Mouse (Mus musculus): ENCODE measurements around the gene Hmcn1. TPM values are rescaled to one million over a fixed set of nuclear protein-coding genes. Genes with fewer than 3 reads are reported as not detected.

The Hmcn1 gene
- polyA plus RNA-seq, 1 experiment, result not detected

- TF ChIP-seq POLR2A (IDR thresholded peaks at IDR 0.05; ENCODE audit: borderline replicate concordance, low read depth, low read length), result no peak
- no peak for TF ChIP-seq CTCF (IDR thresholded peaks at IDR 0.05; ENCODE audit: low read depth, low read length)
- H3K4me3 ChIP-seq (ENCODE audit: insufficient read depth, low read length), result no peak overlapping the region
These were observed 457.3 kb downstream of the Hmcn1 start for GRCm38 (mm10) chr1:150535770-150536534.

GRCm38 (mm10) chr1:150534587-150534986 lies 458.6 kb downstream of the Hmcn1 start:
- H3K27ac ChIP-seq (ENCODE audit: insufficient read depth, low read depth, low read length), result no peak overlapping the region
- TF ChIP-seq CTCF (IDR thresholded peaks at IDR 0.05; ENCODE audit: low read depth, low read length) (no peak), POLR2A (IDR thresholded peaks at IDR 0.05; ENCODE audit: borderline replicate concordance, low read depth, low read length) (no peak)
- no peak overlapping the region for H3K4me3 ChIP-seq (ENCODE audit: insufficient read depth, low read length)
- no peaks in the 10 kb centered on the region for H3K4me1 ChIP-seq (ENCODE audit: control insufficient read depth, insufficient read depth, low read length)

More at GRCm38 (mm10) chr1:150535770-150536534, 457.3 kb downstream of the Hmcn1 start:
- H3K4me1 ChIP-seq (ENCODE audit: control insufficient read depth, insufficient read depth, low read length), result no peaks in the 10 kb centered on the region
- H3K27ac ChIP-seq (ENCODE audit: insufficient read depth, low read depth, low read length), result no peak overlapping the region

DNA sequence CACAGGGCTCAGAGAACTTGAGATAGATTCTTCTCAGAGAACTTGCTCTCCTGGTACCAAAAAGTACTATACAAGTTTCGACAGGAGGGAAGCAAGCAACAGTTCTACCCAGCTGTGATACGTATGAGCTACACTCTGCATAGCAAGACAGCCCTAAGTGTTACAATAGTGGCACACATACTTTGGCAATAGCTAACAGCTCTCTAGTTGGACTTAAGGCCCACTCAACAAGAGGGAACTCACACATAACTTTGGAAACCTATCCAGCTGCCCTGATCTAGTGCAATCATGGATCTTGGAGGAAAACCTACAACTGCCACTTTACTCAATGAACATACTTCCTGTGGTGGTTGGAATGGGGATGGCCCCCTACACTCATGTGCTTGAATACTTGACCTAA lies 480.2 kb downstream of the Hmcn1 start:
- no peak overlapping the region for H3K27ac ChIP-seq (ENCODE audit: insufficient read depth, low read depth, low read length)
- H3K4me3 ChIP-seq (ENCODE audit: insufficient read depth, low read length), result no peak overlapping the region
- no peaks in the 10 kb centered on the region for H3K4me1 ChIP-seq (ENCODE audit: control insufficient read depth, insufficient read depth, low read length)
- no peak for TF ChIP-seq POLR2A (IDR thresholded peaks at IDR 0.05; ENCODE audit: borderline replicate concordance, low read depth, low read length)
- no peak for TF ChIP-seq CTCF (IDR thresholded peaks at IDR 0.05; ENCODE audit: low read depth, low read length)

Other genes starting within 250 kb of the Hmcn1 start
- gene Gm47985, start 189.1 kb upstream of the Hmcn1 start, polyA plus RNA-seq (2012; ENCODE audit: insufficient read depth, insufficient read length, missing spikeins), result not detected in 2 replicates
- gene Gm8947, start 198.9 kb upstream of the Hmcn1 start, polyA plus RNA-seq (2012; ENCODE audit: insufficient read depth, insufficient read length, missing spikeins), result not detected in 2 replicates
- not detected in 2 replicates for gene Gm47995, start 205.0 kb upstream of the Hmcn1 start, polyA plus RNA-seq (2012; ENCODE audit: insufficient read depth, insufficient read length, missing spikeins)
- not detected in 2 replicates for gene 3110040M04Rik, start 210.7 kb upstream of the Hmcn1 start, polyA plus RNA-seq (2012; ENCODE audit: insufficient read depth, insufficient read length, missing spikeins)
- gene Gm47996, start 216.7 kb upstream of the Hmcn1 start, polyA plus RNA-seq (2012; ENCODE audit: insufficient read depth, insufficient read length, missing spikeins), result not detected in 2 replicates

All from bone marrow macrophage, adult 2 months (primary cell).